Mouse (Mus musculus) kidney, adult 8-10 months (tissue): Measurements from ENCODE around the gene Gnat2.

ENCODE experiments used
- DNase-seq, 2 experiments: peaks; one replicate each; pipeline ENCODE4 v3.0.0; 2022

The Gnat2 gene

DNA sequence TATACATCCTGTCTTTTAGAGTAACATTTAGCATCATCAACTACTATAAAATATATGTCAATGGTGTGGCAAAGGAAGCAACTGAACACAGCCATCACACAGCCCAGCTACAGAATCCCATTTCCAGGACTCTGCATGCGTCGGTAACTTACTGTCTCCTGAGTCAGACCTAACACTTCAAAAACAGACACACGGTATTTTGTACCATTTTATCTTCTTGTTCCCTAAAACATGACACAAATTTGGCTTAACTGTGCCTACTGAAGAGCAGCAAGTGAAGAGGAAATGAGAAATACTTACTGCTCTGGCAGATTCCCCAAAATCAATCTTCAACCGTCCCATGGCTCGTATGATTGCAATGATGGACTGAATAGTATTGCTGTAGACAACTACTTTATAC is 30.7 kb downstream of the Gnat2 start:
- DNase-seq = no peak

GRCm38 (mm10) chr3:108124131-108124530 is 31.5 kb downstream of the Gnat2 start:
- no peak for DNase-seq

DNA sequence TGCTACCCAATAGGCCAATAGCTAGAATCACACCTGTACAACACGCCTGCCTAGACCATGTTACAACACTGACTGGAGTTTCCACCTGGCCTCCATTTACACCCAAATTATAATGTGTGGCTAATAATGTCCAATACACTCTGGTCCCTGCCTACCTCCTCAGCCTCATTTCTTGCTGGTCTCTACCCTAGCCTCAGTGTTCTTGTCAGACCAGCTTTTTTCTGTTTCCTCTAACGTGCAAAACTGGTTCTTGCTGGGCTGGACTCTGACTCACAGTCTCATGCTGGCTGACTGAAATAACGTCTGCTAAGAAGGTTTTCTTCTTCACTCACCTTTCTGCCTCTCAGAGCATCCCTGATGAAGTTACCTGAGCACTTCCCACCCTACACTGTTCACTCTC is 33.7 kb downstream of the Gnat2 start:
- no peak for DNase-seq

GRCm38 (mm10) chr3:108128520-108128919 is 35.9 kb downstream of the Gnat2 start:
- no peak for DNase-seq

- DNase-seq = no peak
Observed at GRCm38 (mm10) chr3:108129367-108129766, 36.8 kb downstream of the Gnat2 start.

DNA sequence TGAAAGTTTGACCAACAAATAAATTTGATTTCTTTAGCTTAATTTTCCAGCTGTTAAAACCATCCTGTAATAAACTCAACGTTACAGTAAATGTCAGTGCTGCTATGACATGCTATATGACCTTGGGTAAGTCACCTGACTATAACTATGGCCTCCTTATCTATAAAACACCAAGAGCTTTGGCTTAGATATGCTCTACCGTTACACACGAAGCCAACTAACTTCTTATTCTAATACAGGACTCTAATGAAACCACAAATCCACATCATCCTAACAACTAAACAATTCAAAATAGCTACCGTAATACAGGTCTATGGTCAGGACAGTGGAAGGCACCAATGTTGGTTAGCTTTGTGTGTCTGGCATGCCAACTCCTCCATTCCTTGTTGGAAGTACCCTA is 37.2 kb downstream of the Gnat2 start:
- DNase-seq = no peak

GRCm38 (mm10) chr3:108131216-108131615 is 38.6 kb downstream of the Gnat2 start:
- peak in 1 of 2 experiments; percentile 41 for DNase-seq

GRCm38 (mm10) chr3:108131821-108132220 is 39.2 kb downstream of the Gnat2 start:
- DNase-seq = no peak

GRCm38 (mm10) chr3:108132484-108132883 is 39.9 kb downstream of the Gnat2 start:
- no peak for DNase-seq

- no peak for DNase-seq
Observed at GRCm38 (mm10) chr3:108134701-108135100, 42.1 kb downstream of the Gnat2 start.

DNA sequence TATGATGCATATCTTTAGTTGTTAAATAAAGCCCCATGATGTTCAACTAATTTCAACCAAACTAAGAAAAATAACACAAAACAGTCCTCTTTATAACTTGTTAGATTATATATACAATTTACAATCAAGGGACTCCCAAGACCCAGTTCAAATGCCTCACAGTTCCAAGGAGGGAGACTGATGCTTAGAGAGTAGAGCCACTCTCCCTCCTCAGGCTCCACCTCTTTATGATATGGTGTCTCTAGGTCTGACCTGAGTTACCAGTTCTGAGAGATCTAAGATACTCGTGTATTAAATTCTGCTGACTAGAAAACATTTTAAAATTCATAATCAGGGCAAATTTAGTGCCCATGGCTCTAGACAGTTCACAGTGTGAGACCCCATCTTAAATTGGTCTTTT is 46.5 kb downstream of the Gnat2 start:
- DNase-seq = no peak

- DNase-seq = no peak
Observed at GRCm38 (mm10) chr3:108140786-108141185, 48.2 kb downstream of the Gnat2 start.

DNA sequence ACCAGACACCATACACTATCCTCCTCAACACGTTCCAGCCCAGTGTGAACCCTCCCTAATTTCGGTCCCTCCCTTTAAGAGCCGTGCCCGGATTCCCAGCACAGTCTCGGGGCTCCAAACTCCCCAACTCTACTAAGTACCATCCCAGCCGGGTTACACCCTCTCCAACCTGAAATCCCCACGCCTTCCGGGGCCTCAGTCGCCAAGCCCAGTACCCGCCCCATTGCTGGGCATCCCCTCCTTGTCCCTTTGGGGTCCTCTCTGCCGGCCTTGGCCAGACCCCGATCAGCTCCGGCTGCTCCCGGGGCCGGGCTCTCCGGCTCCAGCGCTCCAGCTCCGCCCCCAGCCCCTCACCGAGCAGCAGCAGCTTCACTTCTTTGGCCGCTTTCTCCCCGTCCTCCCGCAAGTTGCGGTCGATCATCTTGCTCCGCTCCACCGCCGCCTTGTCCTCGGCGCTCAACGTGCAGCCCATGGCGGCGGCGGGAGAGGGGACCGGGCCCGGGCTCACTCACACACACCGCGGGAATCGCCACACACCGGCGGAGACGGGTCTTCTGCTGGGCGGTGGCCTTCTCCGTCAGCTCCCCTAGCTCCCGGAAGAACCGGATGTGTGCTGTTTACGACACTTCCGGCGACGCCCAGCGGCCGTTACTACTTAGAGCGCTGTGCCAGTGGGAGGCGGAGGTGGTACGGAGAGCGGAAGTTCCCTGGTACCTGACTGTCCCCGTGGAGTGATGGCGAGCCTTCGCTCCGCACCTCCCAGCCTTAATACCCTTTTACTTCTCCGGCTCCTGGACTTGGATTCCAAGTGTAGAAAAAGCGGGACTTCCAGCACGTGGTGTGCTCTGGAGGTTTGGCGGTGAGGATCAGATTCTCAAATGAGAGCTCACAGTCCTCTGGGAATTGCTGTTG is 53.2 kb downstream of the Gnat2 start, which contains the start of gene Gnai3:
Gene Gnai3 (minus strand): TSS at position 613 of the 912 bp plus-strand sequence.
- DNase-seq = peak; percentile 91 to 93

GRCm38 (mm10) chr3:108146671-108147070 is 54.1 kb downstream of the Gnat2 start:
- no peak for DNase-seq

DNA sequence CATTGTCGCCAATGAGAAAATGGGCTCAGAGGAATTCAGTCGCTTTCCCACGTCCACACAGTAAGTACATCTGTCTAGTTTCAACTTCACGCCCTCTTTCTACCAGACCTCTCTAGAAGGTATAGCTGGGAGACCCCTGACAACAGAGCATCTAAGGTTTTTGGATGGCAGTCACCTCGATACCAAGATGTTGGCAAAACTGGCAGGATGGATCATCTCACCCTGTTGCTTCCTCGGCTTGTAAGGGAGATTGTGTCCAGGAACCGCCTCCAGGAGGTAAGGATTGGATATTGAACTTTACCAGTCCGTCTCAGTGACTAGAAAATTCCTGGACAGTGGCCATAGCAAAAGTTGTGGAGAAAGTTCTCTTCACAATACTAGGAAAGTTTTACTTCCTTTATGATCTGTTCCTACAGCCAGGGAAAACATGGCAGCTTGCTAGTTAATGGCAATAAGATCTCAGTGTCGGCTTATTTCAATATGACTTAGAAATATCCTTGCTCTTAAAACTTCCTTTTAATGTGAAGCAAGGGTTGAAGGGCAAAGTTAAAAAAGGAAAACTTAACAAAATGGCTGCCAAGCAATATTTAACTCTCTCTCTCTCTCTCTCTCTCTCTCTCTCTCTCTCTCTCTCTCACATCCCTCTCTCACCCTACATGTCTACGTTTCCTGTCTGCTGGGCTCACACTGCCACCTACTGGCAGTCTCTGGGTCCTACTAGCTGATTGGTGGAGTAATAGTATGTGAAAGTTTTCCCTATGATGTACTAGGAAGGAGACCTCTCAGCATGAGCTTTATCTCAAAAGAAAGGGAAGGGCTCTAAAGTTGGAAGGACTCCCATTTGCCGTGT is 55.0 kb downstream of the Gnat2 start:
- peak; percentile 85 to 94 for DNase-seq
